Comparison of ENCODE assay signal across 22 mouse cellular contexts in genomic region chr17:81514022-81514421, GRCm38 (mm10).
DNase-seq lines count a peak whose midpoint lies in the region; ATAC-seq lines count a peak whose summit lies in the region.
"Had no signal": no experiment of that assay in that cellular context is flagged by ENCODE, and none has a peak within 500 bp of the region (broad histone marks: within the 10 kb centered on the region; RNA-seq: fewer than 3 reads in every experiment).

No protein-coding gene starts in this region.

- no peaks in the 10 kb centered on the region for H3K9me3 ChIP-seq in heart, embryonic 12.5 days (replicated peaks)
- no peaks in the 10 kb centered on the region for H3K9me3 ChIP-seq in hindbrain, embryonic 10.5 days
- no peaks in the 10 kb centered on the region for H3K9me3 ChIP-seq in hindbrain, embryonic 14.5 days (ENCODE audit: control insufficient read depth, low read length)
- H3K9me3 ChIP-seq in limb, embryonic 11.5 days (ENCODE audit: control insufficient read depth, low read length): no peaks in the 10 kb centered on the region
- H3K9me3 ChIP-seq: embryonic facial prominence, embryonic 15.5 days; forebrain, embryonic 13.5 days; hindbrain, embryonic 12.5 days; neural tube, embryonic 15.5 days had no signal

- no peak overlapping the region for H3K4me2 ChIP-seq in heart, embryonic 12.5 days
- no peak overlapping the region for H3K4me2 ChIP-seq in hindbrain, embryonic 14.5 days (replicated peaks)
- no peak overlapping the region for H3K4me2 ChIP-seq in limb, embryonic 11.5 days (ENCODE audit: low read depth, severe bottlenecking)
- H3K4me2 ChIP-seq: embryonic facial prominence, embryonic 15.5 days; forebrain, embryonic 13.5 days; hindbrain, embryonic 12.5 days; liver, embryonic 11.5 days; neural tube, embryonic 15.5 days had no signal

- no peak overlapping the region for H3K9ac ChIP-seq in heart, embryonic 12.5 days
- no peak overlapping the region for H3K9ac ChIP-seq in hindbrain, embryonic 14.5 days
- H3K9ac ChIP-seq in limb, embryonic 11.5 days (ENCODE audit: low read length): no peak overlapping the region
- H3K9ac ChIP-seq: embryonic facial prominence, embryonic 15.5 days; forebrain, embryonic 13.5 days; hindbrain, embryonic 12.5 days; neural tube, embryonic 15.5 days had no signal

- ATAC-seq in heart, embryonic 12.5 days (ENCODE audit: insufficient number of reproducible peaks, low FRiP score): no peak
- ATAC-seq in hindbrain, embryonic 14.5 days (ENCODE audit: low FRiP score): no peak
- no peak for ATAC-seq in limb, embryonic 11.5 days (ENCODE audit: insufficient number of reproducible peaks, low FRiP score, low TSS enrichment, low read depth)
- no peak for ATAC-seq in monocyte, adult 5-6 weeks (replicated peaks; ENCODE audit: insufficient number of reproducible peaks, low FRiP score, low TSS enrichment, poor library complexity, severe bottlenecking)
- ATAC-seq in megakaryocyte, adult 5-6 weeks (ENCODE audit: poor library complexity, severe bottlenecking): no peak
- ATAC-seq: CD4-positive, CD25-positive, alpha-beta regulatory T cell, adult 4 months; forebrain, embryonic 13.5 days; intestine, embryonic 16.5 days had no signal

- no peak overlapping the region for H3K4me3 ChIP-seq in heart, embryonic 12.5 days
- H3K4me3 ChIP-seq in hindbrain, embryonic 10.5 days: no peak overlapping the region
- no peak overlapping the region for H3K4me3 ChIP-seq in hindbrain, embryonic 14.5 days (replicated peaks; ENCODE audit: low read length)
- no peak overlapping the region for H3K4me3 ChIP-seq in limb, embryonic 11.5 days (ENCODE audit: low read depth, low read length)
- H3K4me3 ChIP-seq: embryonic facial prominence, embryonic 15.5 days; forebrain, embryonic 13.5 days; hindbrain, embryonic 12.5 days; layer of hippocampus, adult 2 months; neural tube, embryonic 15.5 days had no signal

- peaks cover 29% of the 10 kb centered on the region for H3K4me1 ChIP-seq in heart, embryonic 12.5 days (replicated peaks)
- peaks cover 37% of the 10 kb centered on the region for H3K4me1 ChIP-seq in hindbrain, embryonic 10.5 days (replicated peaks)
- H3K4me1 ChIP-seq in hindbrain, embryonic 14.5 days (replicated peaks; ENCODE audit: control insufficient read depth, insufficient read depth, low read length): no peaks in the 10 kb centered on the region
- H3K4me1 ChIP-seq in limb, embryonic 11.5 days (ENCODE audit: control insufficient read depth, insufficient read depth, low read length): peaks cover 10% of the 10 kb centered on the region
- H3K4me1 ChIP-seq: embryonic facial prominence, embryonic 15.5 days; forebrain, embryonic 13.5 days had no signal

- H3K27ac ChIP-seq in heart, embryonic 12.5 days (ENCODE audit: poor library complexity, severe bottlenecking): 0 out of 2 replicates have a peak overlapping the region, but pooled peaks have one; percentile 6
- H3K27ac ChIP-seq in hindbrain, embryonic 10.5 days: peak overlapping the region; percentile 23; the same call in 1 of the 2 replicates
- H3K27ac ChIP-seq in hindbrain, embryonic 14.5 days: no peak overlapping the region
- peak overlapping the region; percentile 30; the same call in 1 of the 2 replicates for H3K27ac ChIP-seq in limb, embryonic 11.5 days (replicated peaks; ENCODE audit: low read depth, low read length)
- H3K27ac ChIP-seq: embryonic facial prominence, embryonic 15.5 days; forebrain, embryonic 13.5 days; hindbrain, embryonic 12.5 days; layer of hippocampus, adult 2 months; neural tube, embryonic 15.5 days had no signal

- no peak for DNase-seq in heart, adult 11 months
- DNase-seq in hindbrain, embryonic 10.5 days (ENCODE audit: low spot score): no peak
- DNase-seq in hindbrain, embryonic 14.5 days (ENCODE audit: low spot score): no peak
- no peak for DNase-seq in limb, embryonic 11.5 days (ENCODE audit: low spot score)
- DNase-seq: cerebellum, adult 11 months; cerebellum, postnatal 36 days; gastrocnemius, postnatal 10 days; midbrain, embryonic 14.5 days; retina, postnatal 1 day; right cerebral cortex, postnatal 14 days; thymus, postnatal 4 days had no signal

- WGBS in heart, embryonic 12.5 days: 70% methylated on average over 4 of the region's 4 CpGs
- 81% methylated on average over 4 of the region's 4 CpGs for WGBS in hindbrain, embryonic 10.5 days
- WGBS in hindbrain, embryonic 14.5 days: 79% methylated on average over 4 of the region's 4 CpGs
- WGBS in limb, embryonic 11.5 days: 36% methylated on average over 4 of the region's 4 CpGs

- no peaks in the 10 kb centered on the region for H3K27me3 ChIP-seq in heart, embryonic 12.5 days (replicated peaks)
- H3K27me3 ChIP-seq in hindbrain, embryonic 10.5 days (ENCODE audit: insufficient read depth, poor library complexity, severe bottlenecking): 0 out of 2 replicates have a peak, but pooled peaks cover 11% of the 10 kb centered on the region
- no peaks in the 10 kb centered on the region for H3K27me3 ChIP-seq in hindbrain, embryonic 14.5 days (ENCODE audit: control insufficient read depth, insufficient read depth, low read length)
- no peaks in the 10 kb centered on the region for H3K27me3 ChIP-seq in limb, embryonic 11.5 days (ENCODE audit: control insufficient read depth, insufficient read depth, low read length)
- H3K27me3 ChIP-seq: embryonic facial prominence, embryonic 15.5 days; hindbrain, embryonic 12.5 days; neural tube, embryonic 15.5 days had no signal

- H3K36me3 ChIP-seq in heart, embryonic 12.5 days: no peaks in the 10 kb centered on the region
- H3K36me3 ChIP-seq in hindbrain, embryonic 10.5 days: no peaks in the 10 kb centered on the region
- H3K36me3 ChIP-seq in hindbrain, embryonic 14.5 days (replicated peaks; ENCODE audit: control insufficient read depth, insufficient read depth): no peaks in the 10 kb centered on the region
- H3K36me3 ChIP-seq in limb, embryonic 11.5 days (ENCODE audit: control insufficient read depth, insufficient read depth, low read length): no peaks in the 10 kb centered on the region
- H3K36me3 ChIP-seq: embryonic facial prominence, embryonic 15.5 days; hindbrain, embryonic 12.5 days; neural tube, embryonic 15.5 days had no signal
